Mouse (Mus musculus): ENCODE data around the gene Orai1. TPM values are rescaled to one million over a fixed set of nuclear protein-coding genes. Genes with fewer than 3 reads are reported as not detected.

Gene Orai1
- total RNA-seq, 2 experiments from 2014 or later, result 35.9 to 39.1 TPM

- DNase-seq, result peak; percentile 72 to 92
- intact Hi-C loops (cut with DNase I), result no loop called here
Observed at GRCm38 (mm10) chr5:122994303-122994846, 20.5 kb upstream of the Orai1 start.

- intact Hi-C loops (cut with DNase I), result no loop called here
- DNase-seq, result no peak
Observed at GRCm38 (mm10) chr5:122994910-122995309, 20.0 kb upstream of the Orai1 start.

GRCm38 (mm10) chr5:122997205-122998204 lies 17.4 kb upstream of the Orai1 start:
- intact Hi-C loops (cut with DNase I), result no loop called here
- DNase-seq, result no peak

GRCm38 (mm10) chr5:123000901-123001300 lies 14.0 kb upstream of the Orai1 start:
- DNase-seq, result no peak
- intact Hi-C loops (cut with DNase I), result no loop called here

- no peak for DNase-seq
- intact Hi-C loops (cut with DNase I), result no loop called here
Observed at GRCm38 (mm10) chr5:123005716-123006592, 8.9 kb upstream of the Orai1 start.

- intact Hi-C loops (cut with DNase I), result no loop called here
- DNase-seq, result no peak
Observed at GRCm38 (mm10) chr5:123008877-123009493, 5.9 kb upstream of the Orai1 start.

GRCm38 (mm10) chr5:123009873-123010272 lies 5.0 kb upstream of the Orai1 start:
- DNase-seq, result no peak
- intact Hi-C loops (cut with DNase I), result loop anchor here (1.0 kb wide), 1 partner anchor 38 kb away; no protein-coding TSS in a partner anchor

GRCm38 (mm10) chr5:123010806-123011205 lies 4.1 kb upstream of the Orai1 start:
- no peak for DNase-seq
- intact Hi-C loops (cut with DNase I), result loop anchor here (1.0 kb wide), 1 partner anchor 37 kb away; no protein-coding TSS in a partner anchor

- intact Hi-C loops (cut with DNase I), result no loop called here
- DNase-seq, result no peak
Observed at GRCm38 (mm10) chr5:123011705-123012104, 3.2 kb upstream of the Orai1 start.

GRCm38 (mm10) chr5:123013599-123014315 lies 1.1 kb upstream of the Orai1 start:
- intact Hi-C loops (cut with DNase I), result loop anchor here (1.0 kb wide), 2 partner anchors 33 to 45 kb away; no protein-coding TSS in a partner anchor
- DNase-seq, result peak in 1 of 2 experiments; percentile 55

- no peak for DNase-seq
- intact Hi-C loops (cut with DNase I), result loop anchor here (5.0 kb wide), 1 partner anchor 121 kb away; no protein-coding TSS in a partner anchor
Observed at GRCm38 (mm10) chr5:123015915-123016314, 1.0 kb downstream of the Orai1 start.

- DNase-seq, result no peak
- intact Hi-C loops (cut with DNase I), result loop anchor here (5.0 kb wide), 1 partner anchor 120 kb away; no protein-coding TSS in a partner anchor
Observed at GRCm38 (mm10) chr5:123017504-123017903, 2.6 kb downstream of the Orai1 start.

GRCm38 (mm10) chr5:123019336-123020016 lies 4.6 kb downstream of the Orai1 start:
- intact Hi-C loops (cut with DNase I), result loop anchor here (5.0 kb wide), 1 partner anchor 118 kb away; no protein-coding TSS in a partner anchor
- DNase-seq, result no peak

GRCm38 (mm10) chr5:123020426-123020825 lies 5.6 kb downstream of the Orai1 start:
- DNase-seq, result no peak
- intact Hi-C loops (cut with DNase I), result no loop called here

GRCm38 (mm10) chr5:123021438-123021837 lies 6.6 kb downstream of the Orai1 start:
- intact Hi-C loops (cut with DNase I), result no loop called here
- no peak for DNase-seq

GRCm38 (mm10) chr5:123023049-123023448 lies 8.2 kb downstream of the Orai1 start:
- intact Hi-C loops (cut with DNase I), result no loop called here
- DNase-seq, result no peak

GRCm38 (mm10) chr5:123024312-123024711 lies 9.4 kb downstream of the Orai1 start:
- intact Hi-C loops (cut with DNase I), result no loop called here
- DNase-seq, result no peak

- intact Hi-C loops (cut with DNase I), result no loop called here
- DNase-seq, result no peak
Observed at GRCm38 (mm10) chr5:123024965-123025573, 10.2 kb downstream of the Orai1 start.
